Comparison of ENCODE assay signal across 10 mouse cellular contexts in genomic region chr15:84535953-84536352, GRCm38 (mm10). TPM values are rescaled to one million over a fixed set of nuclear protein-coding genes. Genes with fewer than 3 reads are reported as not detected.
DNase-seq lines count a peak whose midpoint lies in the region; ATAC-seq and TF ChIP-seq lines count a peak whose summit lies in the region.
"Had no signal": no experiment of that assay in that cellular context is flagged by ENCODE, and none has a peak within 500 bp of the region (broad histone marks: within the 10 kb centered on the region; RNA-seq: fewer than 3 reads in every experiment).

No protein-coding gene starts in this region.

- TF ChIP-seq EP300 in heart, postnatal 0 days (IDR thresholded peaks at IDR 0.05; ENCODE audit: low read depth) = no peak

- TF ChIP-seq POLR2A in spleen, adult 2 months (IDR thresholded peaks at IDR 0.05; ENCODE audit: low read depth, low read length) = no peak
- TF ChIP-seq POLR2A in cortical plate, adult 2 months (IDR thresholded peaks at IDR 0.05; ENCODE audit: extremely low read depth, insufficient read depth, low read length) = no peak

- 93% methylated on average over 2 of the region's 2 CpGs for WGBS in heart, postnatal 0 days
- WGBS in spleen, adult 2 months = 92% methylated on average over 2 of the region's 2 CpGs

- 0 out of 2 replicates have a peak, but pooled peaks cover 8% of the 10 kb centered on the region for H3K9me3 ChIP-seq in heart, postnatal 0 days (replicated peaks; ENCODE audit: control insufficient read depth, low read length)

- no peak overlapping the region for H3K27ac ChIP-seq in heart, postnatal 0 days (ENCODE audit: low read depth)
- no peak overlapping the region for H3K27ac ChIP-seq in spleen, adult 2 months (ENCODE audit: insufficient read depth, low read length)
- H3K27ac ChIP-seq in cortical plate, adult 2 months (ENCODE audit: insufficient read depth, low read length) = no peak overlapping the region
- H3K27ac ChIP-seq: forebrain, embryonic 13.5 days; macrophage had no signal

- peak; percentile 33; the same call in 1 of the 2 replicates for TF ChIP-seq CTCF in heart, postnatal 0 days (IDR thresholded peaks at IDR 0.05; ENCODE audit: low read depth)
- TF ChIP-seq CTCF in spleen, adult 2 months (IDR thresholded peaks at IDR 0.05; ENCODE audit: extremely low read depth, insufficient read depth, insufficient read length, insufficient replicate concordance) = peak; percentile 55; the same call in 1 of the 2 replicates
- peak; percentile 33; the same call in 1 of the 2 replicates for TF ChIP-seq CTCF in cortical plate, adult 2 months (IDR thresholded peaks at IDR 0.05; ENCODE audit: extremely low read depth, insufficient read depth, low read length)

- H3K4me2 ChIP-seq in heart, postnatal 0 days (ENCODE audit: low read depth, low read length) = no peak overlapping the region
- H3K4me2 ChIP-seq: forebrain, embryonic 13.5 days had no signal

- H3K4me3 ChIP-seq in heart, postnatal 0 days (ENCODE audit: low read depth, low read length) = no peak overlapping the region
- H3K4me3 ChIP-seq in spleen, adult 2 months (ENCODE audit: extremely low read depth, insufficient read depth, insufficient read length) = no peak overlapping the region
- H3K4me3 ChIP-seq in cortical plate, adult 2 months (ENCODE audit: insufficient read depth, low read length) = no peak overlapping the region
- H3K4me3 ChIP-seq: forebrain, embryonic 13.5 days had no signal

- no peak for DNase-seq in heart, postnatal 0 days (ENCODE audit: low spot score)
- DNase-seq in heart, adult 11 months = no peak
- peak in 1 of 2 experiments; percentile 55 for DNase-seq in spleen, adult 2 months (ENCODE audit: low read depth in 1 of 2, low spot score in 2 of 2)
- DNase-seq in spleen, adult 12 weeks (ENCODE audit: low spot score) = no peak
- DNase-seq in thymus, postnatal 25 days = peak; percentile 66
- DNase-seq in right cerebral cortex, postnatal 14 days = no peak
- no peak for DNase-seq in yolk sac, embryonic 10.5 days (ENCODE audit: low spot score)

- H3K36me3 ChIP-seq in heart, postnatal 0 days (replicated peaks; ENCODE audit: control insufficient read depth, insufficient read depth, low read length) = no peaks in the 10 kb centered on the region
- H3K36me3 ChIP-seq in spleen, adult 2 months (ENCODE audit: control insufficient read depth, insufficient read depth, low read length) = no peaks in the 10 kb centered on the region

- no peak overlapping the region for H3K9ac ChIP-seq in heart, postnatal 0 days (replicated peaks; ENCODE audit: low read depth, low read length)
- H3K9ac ChIP-seq: forebrain, embryonic 13.5 days had no signal

- H3K27me3 ChIP-seq in heart, postnatal 0 days (ENCODE audit: control insufficient read depth, insufficient read depth, low read length) = no peaks in the 10 kb centered on the region
- H3K27me3 ChIP-seq in spleen, adult 2 months (ENCODE audit: control insufficient read depth, insufficient read depth, low read length) = no peaks in the 10 kb centered on the region

- no peak for ATAC-seq in heart, postnatal 0 days (ENCODE audit: insufficient read depth, low read depth)
- ATAC-seq: forebrain, embryonic 13.5 days had no signal

- no peaks in the 10 kb centered on the region for H3K4me1 ChIP-seq in heart, postnatal 0 days (ENCODE audit: control insufficient read depth, insufficient read depth)
- peaks cover 5% of the 10 kb centered on the region; the same call in 1 of the 2 replicates for H3K4me1 ChIP-seq in spleen, adult 2 months (ENCODE audit: control insufficient read depth, insufficient read depth, insufficient read length)
- H3K4me1 ChIP-seq in cortical plate, adult 2 months (ENCODE audit: control insufficient read depth, insufficient read depth, low read length) = 0 out of 2 replicates have a peak, but pooled peaks cover 1% of the 10 kb centered on the region

RNA-seq across cellular contexts. Expression of gene Rtl6, which starts 21.7 kb away (rescaled TPM):
- 6.0 and 9.6 TPM in 2 replicates for total RNA-seq in heart, postnatal 0 days (2014; rRNA removed; ENCODE audit: low replicate concordance)
- 5.2 and 5.5 TPM in 2 replicates for polyA plus RNA-seq in heart, postnatal 0 days (2015; fragmentation: Nextera tagmentation; extraction: Ambion mirVana)
- 9.0 and 11.8 TPM in 2 replicates for polyA plus RNA-seq in spleen, adult 2 months (2012; rRNA removed)
- 34.6 and 36.9 TPM in 2 replicates for polyA plus RNA-seq in cortical plate, adult 2 months (2012; rRNA removed)
